Mouse (Mus musculus) kidney, adult 2 months (tissue): ENCODE measurements around the gene Rpgrip1l.

Experiments
- CTCF ChIP-seq: fragments of 200-500 bp; conservative IDR thresholded peaks from 2 replicates; pipeline ENCODE4 v1.5.1; 2011; ENCODE audit warnings: low read depth, mild to moderate bottlenecking, control low read depth, low read length, moderate library complexity, mixed read lengths; ENCODE audit not compliant: insufficient read depth, insufficient read length
- POLR2A ChIP-seq: fragments of 200-500 bp; IDR thresholded peaks from one replicate; pipeline ENCODE4 v1.6.1; 2011; ENCODE audit warnings: low read depth, low read length, control low read depth

- TF ChIP-seq POLR2A = no peak
- no peak for TF ChIP-seq CTCF
These were observed 29.7 kb upstream of the Rpgrip1l start for GRCm38 (mm10) chr8:91342798-91343197.
